Mouse (Mus musculus): ENCODE results near the gene Cox20.

The Cox20 gene

DNA sequence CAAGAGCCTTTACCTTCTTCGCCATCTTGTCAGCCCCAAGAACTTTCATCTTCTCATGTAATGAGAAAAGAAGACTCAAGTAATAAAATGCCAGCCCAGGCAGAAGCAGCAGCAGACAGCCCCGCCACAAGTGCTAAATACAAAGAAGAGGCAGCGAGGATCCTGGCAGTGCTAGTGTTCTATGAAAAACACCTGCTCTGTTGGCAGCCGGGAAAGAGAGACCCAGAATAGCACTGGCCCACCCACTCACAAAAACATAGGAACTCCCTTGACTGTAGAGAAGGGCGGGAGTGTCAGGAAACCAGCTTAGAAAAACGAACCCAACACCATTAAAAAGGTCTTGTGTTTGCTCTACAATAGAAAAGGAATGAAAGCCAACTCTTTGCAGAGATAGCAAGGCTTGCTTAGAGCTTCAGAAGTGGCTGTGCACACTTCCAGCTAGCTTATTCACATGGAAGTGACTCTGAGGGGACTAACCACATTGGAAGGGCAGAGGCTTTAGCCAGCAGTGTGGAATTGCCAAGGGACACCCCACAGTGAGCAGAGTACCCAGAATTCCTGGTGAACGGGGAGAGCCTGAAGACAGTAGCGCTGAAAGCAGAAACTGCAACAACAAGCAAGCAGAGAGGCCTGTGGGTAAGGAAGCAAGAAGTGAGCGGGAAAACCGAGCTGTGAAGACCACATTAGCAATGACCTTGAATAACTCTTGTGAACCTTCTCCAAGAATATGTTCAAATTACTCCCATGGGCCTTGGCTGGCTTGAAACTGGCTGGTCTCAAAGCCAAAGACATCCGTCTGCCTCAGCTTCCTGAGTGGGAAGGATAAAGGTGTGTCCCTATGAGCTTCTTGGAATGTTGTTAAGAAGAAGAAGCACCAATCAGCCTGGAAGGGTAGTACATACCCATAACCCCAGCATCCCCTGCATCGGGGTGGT lies 39.1 kb downstream of the Cox20 start:
- no peak for DNase-seq

DNA sequence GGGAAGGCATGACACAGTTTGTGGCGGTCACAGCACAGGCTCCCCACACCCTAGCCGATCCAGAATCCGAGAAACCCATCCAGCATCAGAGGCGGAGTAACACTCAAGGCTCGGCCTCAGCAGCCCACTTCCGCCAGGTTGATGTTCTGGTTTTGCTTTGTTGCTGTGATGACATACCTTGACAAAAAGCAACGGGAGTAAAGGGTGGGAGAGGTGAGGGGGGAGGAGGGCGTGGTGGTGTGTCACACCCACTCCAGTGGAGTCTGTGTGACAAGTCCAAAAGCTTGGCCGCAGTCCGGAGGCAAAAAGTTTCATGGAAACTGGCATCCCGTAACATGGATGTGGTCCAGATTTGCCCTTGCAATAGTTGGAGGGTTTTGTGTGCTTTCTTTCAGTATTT lies 41.3 kb downstream of the Cox20 start:
- no peak for DNase-seq

GRCm38 (mm10) chr1:178360702-178361101 lies 41.8 kb downstream of the Cox20 start:
- DNase-seq: no peak

- no peak for DNase-seq
These were observed 46.2 kb downstream of the Cox20 start for GRCm38 (mm10) chr1:178365171-178365570.

GRCm38 (mm10) chr1:178368121-178368520 lies 49.2 kb downstream of the Cox20 start:
- no peak for DNase-seq

DNA sequence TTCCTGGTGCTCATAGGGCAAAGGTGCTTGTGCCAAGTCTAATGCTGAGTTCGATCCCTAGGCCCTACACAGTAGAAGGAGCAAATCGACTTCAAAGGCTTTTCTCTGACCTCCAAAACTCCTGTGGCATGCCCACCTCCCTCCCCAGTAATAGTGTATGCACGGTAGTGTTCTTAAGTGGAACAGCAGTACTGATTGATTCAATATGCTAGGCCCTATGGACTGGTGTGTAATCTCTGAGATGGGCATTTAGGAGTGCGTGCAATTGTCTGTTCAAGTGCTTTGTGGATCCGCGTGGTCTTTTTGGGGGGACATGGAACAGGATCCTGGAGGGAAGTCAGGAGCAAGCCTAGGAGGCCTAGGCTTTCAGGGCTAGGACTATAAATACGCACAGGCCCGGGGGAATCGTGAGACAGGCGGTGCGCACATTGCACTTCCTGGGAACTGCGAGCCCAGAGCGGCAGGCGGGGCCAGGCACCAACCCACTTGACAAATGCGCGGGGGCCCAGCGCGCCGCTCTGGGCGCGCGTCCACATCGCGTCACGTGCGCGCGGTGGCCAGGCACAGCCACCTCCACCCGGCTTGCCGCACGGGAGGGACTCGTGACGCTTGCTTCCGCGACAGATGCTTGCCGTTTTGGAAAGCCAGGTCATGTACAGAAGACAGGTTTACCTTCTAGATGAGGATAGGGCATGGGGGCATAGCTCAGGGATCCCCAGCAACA lies 49.8 kb downstream of the Cox20 start:
- peak; percentile 88 for DNase-seq

GRCm38 (mm10) chr1:178369272-178369651 lies 50.3 kb downstream of the Cox20 start:
- peak; percentile 45 for DNase-seq

All from thymus, postnatal 25 days (tissue).